Mouse (Mus musculus) embryonic facial prominence, embryonic 11.5 days (tissue): ENCODE data around the gene Tmcc3. TPM values are rescaled to one million over a fixed set of nuclear protein-coding genes. Genes with fewer than 3 reads are reported as not detected.
"Not testable (repeated sequence)": the region's sequence is repeated elsewhere in the genome, so short reads cannot be mapped to it uniquely, and the experiment has no call there.

ENCODE experiments used
- ATAC-seq: fragments of 200-750 bp; cut with Nextera tagmentation; replicated peaks from 2 replicates; pipeline ENCODE4 v1.8.0; 2017; ENCODE audit warnings: low read depth; ENCODE audit not compliant: insufficient number of reproducible peaks, low FRiP score, low TSS enrichment
- DNase-seq: peaks from one replicate; pipeline ENCODE4 v3.0.0-alpha.2; 2015; ENCODE audit warnings: low spot score
- H3K27ac ChIP-seq: fragments of 300-500 bp; sonication (generic); replicated peaks from 2 replicates; pipeline ENCODE4 v1.5.1; 2014; ENCODE audit warnings: mild to moderate bottlenecking, low read depth, low read length, control low read depth
- H3K27me3 ChIP-seq: fragments of 300-500 bp; sonication (generic); 2 replicates; pipeline ENCODE4 v1.6.1; 2014; ENCODE audit warnings: mild to moderate bottlenecking, low read length, moderate library complexity, mixed read lengths; ENCODE audit not compliant: control insufficient read depth, insufficient read depth
- H3K36me3 ChIP-seq: fragments of 300-500 bp; sonication (generic); replicated peaks from 2 replicates; pipeline ENCODE4 v1.6.1; 2014; ENCODE audit warnings: low read depth, mild to moderate bottlenecking, low read length, moderate library complexity, mixed read lengths; ENCODE audit not compliant: control insufficient read depth, insufficient read depth
- H3K4me1 ChIP-seq: fragments of 300-500 bp; sonication (generic); 2 replicates; pipeline ENCODE4 v1.6.1; 2014; ENCODE audit warnings: low read length, mixed read lengths; ENCODE audit not compliant: control insufficient read depth, insufficient read depth
- H3K4me2 ChIP-seq: fragments of 300-500 bp; sonication (generic); 2 replicates; pipeline ENCODE4 v1.6.1; 2014; ENCODE audit warnings: low read depth, mild to moderate bottlenecking, control low read depth, low read length, moderate library complexity
- H3K4me3 ChIP-seq: fragments of 300-500 bp; sonication (generic); 2 replicates; pipeline ENCODE4 v1.5.1; 2014; ENCODE audit warnings: low read depth, low read length, control low read depth
- H3K9ac ChIP-seq: fragments of 300-500 bp; sonication (generic); replicated peaks from 2 replicates; pipeline ENCODE4 v1.6.1; 2014; ENCODE audit warnings: mild to moderate bottlenecking, control low read depth, low read length
- H3K9me3 ChIP-seq: fragments of 300-500 bp; sonication (generic); replicated peaks from 2 replicates; pipeline ENCODE4 v1.6.1; 2016; ENCODE audit warnings: mild to moderate bottlenecking, low read length, inconsistent platforms, mixed read lengths; ENCODE audit not compliant: control insufficient read depth
- WGBS: fragments of 180-500 bp; shearing (Covaris S2); extraction: QIAGEN DNeasy Blood & Tissue Kit; methylation state at CpG from one replicate; pipeline ENCODE4 v1.1.7; 2014; 5-methylcytosine and 5-hydroxymethylcytosine counted together
- polyA plus RNA-seq: library from polyadenylated mRNA; unstranded; fragments of >200 nt; fragmentation: Nextera tagmentation; extraction: Ambion mirVana; gene quantifications from 2 replicates; pipeline ENCODE4 v1.2.1, GENCODE M21; 2014

Tmcc3 gene
- polyA plus RNA-seq, 1 experiment from 2014 or later = 3.0 TPM

GRCm38 (mm10) chr10:94533081-94533724 is 221.5 kb downstream of the Tmcc3 start:
- WGBS = 62% methylated on average over 6 of the region's 6 CpGs
- Histone ChIP-seq H3K27me3 (no peaks in the 10 kb centered on the region), H3K9me3 (no peaks in the 10 kb centered on the region), H3K4me3 (no peak overlapping the region), H3K27ac (no peak overlapping the region), H3K36me3 (no peaks in the 10 kb centered on the region), H3K9ac (no peak overlapping the region), H3K4me1 (no peaks in the 10 kb centered on the region), H3K4me2 (no peak overlapping the region)
- no peak for DNase-seq
- ATAC-seq = no peak

DNA sequence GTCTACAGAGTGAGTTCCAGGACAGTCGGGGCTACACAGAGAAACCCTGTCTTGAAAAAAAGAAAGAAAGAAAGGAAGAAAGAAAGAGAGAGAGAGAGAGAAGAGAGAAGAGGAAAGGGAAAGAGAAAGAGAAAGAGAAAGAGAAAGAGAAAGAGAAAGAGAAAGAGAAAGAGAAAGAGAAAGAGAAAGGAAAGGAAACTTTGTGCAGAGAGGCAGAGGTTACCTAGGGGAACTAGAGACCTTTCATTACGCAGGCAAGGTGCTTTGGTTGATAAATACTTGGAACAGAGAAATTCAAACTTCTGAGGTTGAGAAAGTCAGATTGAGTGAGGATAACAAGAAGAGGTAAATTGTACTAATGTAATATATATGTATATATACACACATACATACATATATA is 226.9 kb downstream of the Tmcc3 start:
- H3K9me3 ChIP-seq, ATAC-seq, H3K4me3 ChIP-seq, DNase-seq, H3K9ac ChIP-seq, H3K36me3 ChIP-seq, H3K27me3 ChIP-seq, H3K27ac ChIP-seq, H3K4me2 ChIP-seq, H3K4me1 ChIP-seq: not testable (repeated sequence)
- WGBS = 88% methylated on average over 2 of the region's 2 CpGs

- WGBS = 83% methylated on average over 4 of the region's 4 CpGs
- Histone ChIP-seq H3K4me3 (no peak overlapping the region), H3K9me3 (peaks cover 4% of the 10 kb centered on the region), H3K27me3 (no peaks in the 10 kb centered on the region), H3K27ac (no peak overlapping the region), H3K4me1 (0 out of 2 replicates have a peak, but pooled peaks cover 2% of the 10 kb centered on the region), H3K9ac (no peak overlapping the region), H3K4me2 (no peak overlapping the region), H3K36me3 (no peaks in the 10 kb centered on the region)
- ATAC-seq (no peak), DNase-seq (no peak)
Observed at GRCm38 (mm10) chr10:94540241-94540640, 228.5 kb downstream of the Tmcc3 start.

GRCm38 (mm10) chr10:94543956-94544355 is 232.2 kb downstream of the Tmcc3 start:
- Histone ChIP-seq H3K27me3 (no peaks in the 10 kb centered on the region), H3K4me2 (no peak overlapping the region), H3K4me3 (no peak overlapping the region), H3K9me3 (peaks cover 4% of the 10 kb centered on the region), H3K9ac (no peak overlapping the region), H3K27ac (no peak overlapping the region), H3K36me3 (no peaks in the 10 kb centered on the region), H3K4me1 (0 out of 2 replicates have a peak, but pooled peaks cover 2% of the 10 kb centered on the region)
- no peak for DNase-seq
- 72% methylated on average over 8 of the region's 8 CpGs for WGBS
- no peak for ATAC-seq

DNA sequence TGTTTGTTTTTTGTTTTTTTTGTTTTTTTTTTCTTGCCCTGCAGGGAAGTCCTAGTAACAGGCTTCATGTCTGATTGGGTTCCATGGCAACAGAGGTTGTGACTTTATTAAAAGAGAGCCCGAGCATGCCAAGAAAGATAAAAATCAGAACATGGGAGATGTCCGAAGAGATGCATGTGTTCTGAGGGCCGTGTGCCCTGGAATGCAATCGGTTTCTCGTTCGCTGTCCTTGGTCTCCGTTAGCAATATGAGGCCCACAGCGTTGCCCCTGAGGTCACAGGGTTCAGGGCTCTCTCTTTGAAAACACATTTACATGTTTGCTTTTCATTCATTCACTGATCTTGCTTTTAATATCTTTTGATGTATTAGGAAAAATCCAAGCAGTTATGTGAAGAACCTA is 233.1 kb downstream of the Tmcc3 start:
- H3K27me3 ChIP-seq = no peaks in the 10 kb centered on the region
- H3K36me3 ChIP-seq = no peaks in the 10 kb centered on the region
- 0 out of 2 replicates have a peak, but pooled peaks cover 2% of the 10 kb centered on the region for H3K4me1 ChIP-seq
- no peak overlapping the region for H3K27ac ChIP-seq
- H3K9ac ChIP-seq = no peak overlapping the region
- DNase-seq (no peak), ATAC-seq (no peak)
- WGBS = 12% methylated on average over 8 of the region's 8 CpGs
- H3K4me2 ChIP-seq = no peak overlapping the region
- H3K4me3 ChIP-seq = no peak overlapping the region
- peaks cover 4% of the 10 kb centered on the region for H3K9me3 ChIP-seq

DNA sequence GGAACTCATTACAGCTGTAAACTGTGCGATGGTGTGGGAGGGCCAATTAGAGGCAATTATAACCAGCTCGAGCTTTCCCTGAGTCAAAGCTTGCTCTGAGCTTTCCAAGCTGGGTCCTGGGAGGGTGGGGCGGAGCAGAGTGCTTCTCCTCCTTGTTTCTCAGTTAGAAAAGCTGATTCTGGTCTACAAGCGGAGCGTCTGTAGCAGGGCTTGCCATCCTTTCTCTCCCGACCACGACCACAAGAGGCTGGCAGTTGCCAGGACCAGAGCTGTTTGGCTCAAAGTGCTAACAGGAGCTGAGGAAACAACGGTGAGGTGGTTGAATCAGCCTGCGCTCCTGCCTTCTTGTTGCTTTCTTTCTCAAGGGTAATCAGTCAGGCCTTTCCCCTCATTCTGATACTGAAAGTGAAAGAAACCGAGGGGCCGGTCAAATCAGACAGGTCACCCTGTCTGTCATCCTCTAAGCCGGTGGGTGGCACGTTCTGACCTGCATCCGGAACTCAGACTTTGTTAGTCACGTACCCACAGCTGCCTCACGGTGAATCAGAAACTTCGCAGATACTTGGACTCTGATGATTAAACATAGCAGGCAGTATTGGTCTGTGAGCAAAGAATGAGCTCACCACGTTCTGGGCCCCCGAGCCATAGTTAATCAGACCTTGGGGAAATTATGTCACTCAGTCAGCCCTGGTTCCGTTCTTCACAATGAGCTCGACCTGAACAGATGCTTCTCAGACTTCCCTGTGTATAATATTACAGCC is 233.7 kb downstream of the Tmcc3 start:
- DNase-seq (peak; percentile 42), ATAC-seq (peak; percentile 24; the same call in 1 of the 2 replicates)
- Histone ChIP-seq H3K9me3 (peaks cover 4% of the 10 kb centered on the region), H3K36me3 (no peaks in the 10 kb centered on the region), H3K4me1 (0 out of 2 replicates have a peak, but pooled peaks cover 2% of the 10 kb centered on the region), H3K9ac (no peak overlapping the region), H3K27ac (no peak overlapping the region), H3K4me2 (no peak overlapping the region), H3K27me3 (no peaks in the 10 kb centered on the region), H3K4me3 (no peak overlapping the region)
- 31% methylated on average over 21 of the region's 21 CpGs for WGBS

DNA sequence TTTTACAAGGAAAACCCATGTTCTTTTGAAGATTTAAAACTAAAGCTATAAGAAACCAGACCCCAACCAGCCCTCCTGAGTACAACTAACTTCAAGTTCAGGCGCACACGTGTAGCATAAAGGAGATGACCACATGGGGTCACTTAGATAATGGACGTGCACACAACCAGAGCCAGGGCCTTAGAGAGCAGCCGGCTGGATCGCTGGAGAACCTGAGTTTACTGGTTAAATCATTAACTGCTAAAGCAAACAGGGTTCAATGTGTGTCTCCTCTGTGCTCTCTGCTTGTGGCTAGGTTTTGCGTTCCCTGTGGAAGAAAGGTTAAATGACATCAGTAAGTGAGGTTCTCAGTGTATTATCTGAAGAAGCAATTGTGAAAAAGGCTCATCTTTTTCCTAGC is 234.9 kb downstream of the Tmcc3 start:
- no peak overlapping the region for H3K4me2 ChIP-seq
- WGBS = 77% methylated on average over 6 of the region's 6 CpGs
- H3K27me3 ChIP-seq = no peaks in the 10 kb centered on the region
- ATAC-seq (no peak), DNase-seq (no peak)
- no peak overlapping the region for H3K27ac ChIP-seq
- H3K9ac ChIP-seq = no peak overlapping the region
- no peaks in the 10 kb centered on the region for H3K36me3 ChIP-seq
- no peak overlapping the region for H3K4me3 ChIP-seq
- 0 out of 2 replicates have a peak, but pooled peaks cover 2% of the 10 kb centered on the region for H3K4me1 ChIP-seq
- H3K9me3 ChIP-seq = no peaks in the 10 kb centered on the region; the same call in 1 of the 2 replicates
